Mouse (Mus musculus) MEL (cell line): ENCODE measurements around the gene Ogg1. TPM values are rescaled to one million over a fixed set of nuclear protein-coding genes. Genes with fewer than 3 reads are reported as not detected.

Source experiments
- DNase-seq: peaks from one replicate; pipeline ENCODE4 v3.0.0; 2011; ENCODE audit warnings: low read depth, low spot score
- H3K27ac ChIP-seq: 2 replicates; pipeline ENCODE4 v1.5.1; 2012; ENCODE audit warnings: low read depth, mild to moderate bottlenecking, control low read depth, low read length, moderate library complexity; ENCODE audit not compliant: control insufficient read depth
- H3K27me3 ChIP-seq, 2 experiments: fragments of 150-350 bp in 1 of 2; sonication (generic) in 1 of 2; 2 replicates each; pipeline ENCODE4 v1.6.1; 2012; ENCODE audit warnings: low read length in 2 of 2, mild to moderate bottlenecking in 2 of 2, improper control_type of control experiment in 1 of 2, moderate library complexity in 1 of 2; ENCODE audit not compliant: insufficient read depth in 2 of 2, control insufficient read depth in 1 of 2
- H3K36me3 ChIP-seq, 2 experiments: 2 replicates each; pipeline ENCODE4 v1.6.1; 2012 to 2014; ENCODE audit warnings: low read length in 2 of 2, improper control_type of control experiment in 1 of 2, inconsistent platforms in 1 of 2, mild to moderate bottlenecking in 1 of 2; ENCODE audit not compliant: insufficient read depth in 2 of 2, control insufficient read depth in 1 of 2
- H3K4me1 ChIP-seq, 2 experiments: fragments of 150-350 bp in 1 of 2; sonication (generic) in 1 of 2; 2 replicates each; pipeline ENCODE4 v1.6.1; 2012; ENCODE audit warnings: low read length in 2 of 2, improper control_type of control experiment in 1 of 2, mild to moderate bottlenecking in 1 of 2; ENCODE audit not compliant: insufficient read depth in 2 of 2, control insufficient read depth in 1 of 2
- H3K4me3 ChIP-seq, 2 experiments: fragments of 150-350 bp in 1 of 2; sonication (generic) in 1 of 2; 2 replicates each; pipeline ENCODE4 v1.5.1; 2012; ENCODE audit warnings: low read depth in 2 of 2, low read length in 2 of 2, mild to moderate bottlenecking in 2 of 2, moderate library complexity in 2 of 2, control low read depth in 1 of 2, improper control_type of control experiment in 1 of 2; ENCODE audit not compliant: control insufficient read depth in 1 of 2, insufficient read depth in 1 of 2
- H3K79me2 ChIP-seq: 2 replicates; pipeline ENCODE4 v1.6.1; 2012; ENCODE audit warnings: mild to moderate bottlenecking, low read length, moderate library complexity; ENCODE audit not compliant: control insufficient read depth, poor library complexity, insufficient read depth
- H3K9ac ChIP-seq: 2 replicates; pipeline ENCODE4 v1.6.1; 2012; ENCODE audit warnings: low read depth, mild to moderate bottlenecking, control low read depth, low read length, moderate library complexity; ENCODE audit not compliant: control insufficient read depth, poor library complexity, severe bottlenecking
- H3K9me3 ChIP-seq: fragments of 150-350 bp; sonication (generic); replicated peaks from 2 replicates; pipeline ENCODE4 v1.6.1; 2012; ENCODE audit warnings: mild to moderate bottlenecking, low read length, improper control_type of control experiment, moderate library complexity; ENCODE audit not compliant: insufficient read depth
- BHLHE40 ChIP-seq: IDR thresholded peaks from 2 replicates; pipeline ENCODE4 v1.6.1; 2012; ENCODE audit warnings: low read depth, mild to moderate bottlenecking, inconsistent platforms, low read length, improper control_type of control experiment, borderline replicate concordance
- CHD1 ChIP-seq: IDR thresholded peaks from 2 replicates; pipeline ENCODE4 v1.6.1; 2012; ENCODE audit warnings: low read depth, mild to moderate bottlenecking, inconsistent platforms, low read length, improper control_type of control experiment
- E2F4 ChIP-seq: IDR thresholded peaks from 2 replicates; pipeline ENCODE4 v1.6.1; 2011; ENCODE audit warnings: low read depth, low read length, improper control_type of control experiment, borderline replicate concordance
- GATA1 ChIP-seq: IDR thresholded peaks from 2 replicates; pipeline ENCODE4 v1.6.1; 2011; ENCODE audit warnings: low read depth, low read length, improper control_type of control experiment
- HCFC1 ChIP-seq: IDR thresholded peaks from 2 replicates; pipeline ENCODE4 v1.6.1; 2012; ENCODE audit warnings: low read depth, mild to moderate bottlenecking, inconsistent platforms, low read length, improper control_type of control experiment, moderate library complexity
- JUND ChIP-seq: IDR thresholded peaks from 2 replicates; pipeline ENCODE4 v1.6.1; 2011; ENCODE audit warnings: low read depth, mild to moderate bottlenecking, improper control_type of control experiment, low read length
- KAT2A ChIP-seq: conservative IDR thresholded peaks from 2 replicates; pipeline ENCODE4 v1.6.1; 2012; ENCODE audit warnings: low read depth, low read length, improper control_type of control experiment, inconsistent platforms
- MAX ChIP-seq: IDR thresholded peaks from 2 replicates; pipeline ENCODE4 v1.6.1; 2011; ENCODE audit warnings: low read length, improper control_type of control experiment
- MEF2A ChIP-seq: IDR thresholded peaks from 2 replicates; pipeline ENCODE4 v1.6.1; 2014; ENCODE audit warnings: low read depth, mild to moderate bottlenecking, inconsistent platforms, low read length, improper control_type of control experiment; ENCODE audit not compliant: poor library complexity, insufficient replicate concordance, severe bottlenecking; ENCODE audit errors: extremely low read depth
- MXI1 ChIP-seq: IDR thresholded peaks from 2 replicates; pipeline ENCODE4 v1.6.1; 2011; ENCODE audit warnings: mild to moderate bottlenecking, low read depth, low read length, improper control_type of control experiment
- MYC ChIP-seq: IDR thresholded peaks from 2 replicates; pipeline ENCODE4 v1.6.1; 2011; ENCODE audit warnings: low read depth, mild to moderate bottlenecking, low read length, improper control_type of control experiment, moderate library complexity
- NELFE ChIP-seq: IDR thresholded peaks from 2 replicates; pipeline ENCODE4 v1.6.1; 2011; ENCODE audit warnings: low read depth, low read length, improper control_type of control experiment
- POLR2A ChIP-seq, 2 experiments: IDR thresholded peaks; 2 replicates each; pipeline ENCODE4 v1.6.1; 2011 to 2012; ENCODE audit warnings: low read length in 2 of 2, mild to moderate bottlenecking in 2 of 2, control low read depth in 1 of 2, improper control_type of control experiment in 1 of 2, low read depth in 1 of 2, moderate library complexity in 1 of 2; ENCODE audit not compliant: control insufficient read depth in 1 of 2, insufficient read depth in 1 of 2, poor library complexity in 1 of 2
- POLR2AphosphoS5 ChIP-seq: IDR thresholded peaks from 2 replicates; pipeline ENCODE4 v1.6.1; 2012; ENCODE audit warnings: low read depth, borderline replicate concordance, mild to moderate bottlenecking, inconsistent platforms, low read length, moderate library complexity, mixed read lengths
- RAD21 ChIP-seq: IDR thresholded peaks from 2 replicates; pipeline ENCODE4 v1.6.1; 2011; ENCODE audit warnings: mild to moderate bottlenecking, low read depth, low read length, improper control_type of control experiment
- SIN3A ChIP-seq: IDR thresholded peaks from 2 replicates; pipeline ENCODE4 v1.6.1; 2012; ENCODE audit warnings: low read length, improper control_type of control experiment, inconsistent platforms
- TAL1 ChIP-seq: IDR thresholded peaks from 2 replicates; pipeline ENCODE4 v1.6.1; 2012; ENCODE audit warnings: mild to moderate bottlenecking, inconsistent platforms, low read length, moderate library complexity, mixed read lengths
- TBP ChIP-seq: IDR thresholded peaks from 2 replicates; pipeline ENCODE4 v1.8.0; 2011; ENCODE audit warnings: low read depth, low read length, improper control_type of control experiment
- TCF12 ChIP-seq: IDR thresholded peaks from 2 replicates; pipeline ENCODE4 v1.6.1; 2014; ENCODE audit warnings: low read depth, mild to moderate bottlenecking, inconsistent platforms, low read length, improper control_type of control experiment, moderate library complexity
- UBTF ChIP-seq: IDR thresholded peaks from 2 replicates; pipeline ENCODE4 v1.6.1; 2012; ENCODE audit warnings: low read depth, mild to moderate bottlenecking, inconsistent platforms, low read length, improper control_type of control experiment, moderate library complexity, borderline replicate concordance; ENCODE audit not compliant: insufficient read depth
- USF1 ChIP-seq: IDR thresholded peaks from 2 replicates; pipeline ENCODE4 v1.6.1; 2014; ENCODE audit warnings: low read depth, mild to moderate bottlenecking, inconsistent platforms, low read length, improper control_type of control experiment, moderate library complexity
- ZC3H11A ChIP-seq: IDR thresholded peaks from 2 replicates; pipeline ENCODE4 v1.6.1; 2012; ENCODE audit warnings: low read depth, mild to moderate bottlenecking, inconsistent platforms, low read length, improper control_type of control experiment
- ZMIZ1 ChIP-seq: IDR thresholded peaks from 2 replicates; pipeline ENCODE4 v1.6.1; 2012; ENCODE audit warnings: low read depth, mild to moderate bottlenecking, inconsistent platforms, low read length, improper control_type of control experiment, moderate library complexity
- polyA plus RNA-seq, 2 experiments: library from polyadenylated mRNA; stranded (reverse) in 1 of 2; unstranded in 1 of 2; fragments of >175 nt in 1 of 2; fragments of >200 nt in 1 of 2; gene quantifications; 2 replicates each; pipeline versions ENCODE4 v1.2.1 to v1.2.4; 2012; ENCODE audit warnings: low replicate concordance in 2 of 2, low read depth in 1 of 2; ENCODE audit not compliant: insufficient read length in 2 of 2, insufficient read depth in 1 of 2, missing spikeins in 1 of 2
- total RNA-seq: library from RNA; depleted of rRNA; stranded (reverse); fragments of 300-350 nt; gene quantifications from 2 replicates; pipeline ENCODE4 v1.2.3, GENCODE M21; 2012

The Ogg1 gene
- total and polyA plus RNA-seq, 3 experiments = 8.7 to 20.0 TPM; not detected in 1

DNA sequence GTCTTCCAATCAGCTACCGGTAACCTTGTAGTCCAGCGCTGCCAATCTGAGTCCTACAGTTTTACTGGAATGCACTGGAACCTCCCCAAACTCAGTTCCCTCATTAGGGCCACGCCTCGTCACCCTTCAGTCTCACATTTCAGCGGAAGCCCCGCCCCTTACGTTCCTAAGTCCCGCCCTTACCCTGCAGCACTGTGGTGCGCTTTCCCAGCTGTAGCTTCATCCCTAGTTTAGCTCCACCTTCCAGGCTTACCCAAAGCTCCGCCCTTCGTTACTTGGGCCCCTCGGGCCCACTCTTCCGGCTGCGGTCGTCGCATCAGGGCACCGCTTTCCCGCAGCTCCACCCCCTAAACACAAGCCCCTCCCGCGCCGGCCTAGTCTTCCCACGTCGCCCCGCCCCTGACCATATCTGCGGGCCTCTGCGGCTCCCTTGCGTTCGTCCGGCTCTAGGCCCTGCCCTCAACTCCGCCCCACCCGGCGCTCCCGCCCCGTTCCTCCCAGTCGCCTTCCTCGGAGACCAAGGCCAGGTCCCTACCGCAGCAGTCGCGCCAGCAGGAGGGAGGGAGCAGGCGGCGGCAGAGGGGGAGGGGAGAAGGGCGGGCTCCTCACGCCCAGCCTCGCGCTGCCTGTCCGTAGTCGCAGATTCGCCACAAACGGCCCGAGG lies 20.3 kb upstream of the Ogg1 start (continued):
- TF ChIP-seq KAT2A = no peak
- TF ChIP-seq TCF12 = no peak
- no peak for TF ChIP-seq UBTF
- peak; percentile 2; the same call in 1 of the 2 replicates for TF ChIP-seq SIN3A
- TF ChIP-seq TAL1 = no peak
- 0 out of 2 replicates have a peak, but pooled peaks have one; percentile 38 for TF ChIP-seq E2F4
- TF ChIP-seq MAX = peak; percentile 74

GRCm38 (mm10) chr6:113306986-113307349 lies 19.8 kb upstream of the Ogg1 start, which contains the start of gene Brpf1:
Gene Brpf1 (plus strand): TSS chr6:113307137.
- Histone ChIP-seq H3K4me1 (peaks cover 21 to 24% of the 10 kb centered on the region in 2 experiments), H3K36me3 (peaks cover 11 to 17% of the 10 kb centered on the region in 2 experiments), H3K4me3 (peak within 1 kb of the TSS; percentile 71 to 97), H3K9ac (peak within 1 kb of the TSS; percentile 99), H3K9me3 (no peaks in the 10 kb centered on the region), H3K79me2 (peaks cover 35% of the 10 kb centered on the region), H3K27ac (peak within 1 kb of the TSS; percentile 99), H3K27me3 (no peaks in the 10 kb centered on the region)
- no peak for DNase-seq
- TF ChIP-seq JUND (no peak), MYC (peak; percentile 64), ZC3H11A (peak; percentile 99), RAD21 (no peak), CHD1 (no peak), NELFE (peak; percentile 79), E2F4 (no peak), BHLHE40 (peak; percentile 89), HCFC1 (peak; percentile 88), UBTF (no peak), POLR2A (IDR thresholded peaks at IDR 0.05; ENCODE audit: control insufficient read depth in 1 of 2, insufficient read depth in 1 of 2, low read depth in 1 of 2, low read length in 2 of 2, poor library complexity in 1 of 2) (peak; percentile 40 to 72; a peak in 3 of 4 replicates), TBP (0 out of 2 replicates have a peak, but pooled peaks have one; percentile 33), MEF2A (no peak), MXI1 (peak; percentile 18), ZMIZ1 (peak; percentile 86; the same call in 1 of the 2 replicates), USF1 (peak; percentile 35; the same call in 1 of the 2 replicates), POLR2AphosphoS5 (no peak), MAX (peak; percentile 66), SIN3A (peak; percentile 77), GATA1 (no peak), KAT2A (no peak; the same call in 1 of the 2 replicates)
